Mouse (Mus musculus): ENCODE results near the gene Abhd15. TPM values are rescaled to one million over a fixed set of nuclear protein-coding genes. Genes with fewer than 3 reads are reported as not detected.

Gene Abhd15
- 0.57 and 0.75 TPM in 2 replicates for polyA plus RNA-seq (2012; rRNA removed)

DNA sequence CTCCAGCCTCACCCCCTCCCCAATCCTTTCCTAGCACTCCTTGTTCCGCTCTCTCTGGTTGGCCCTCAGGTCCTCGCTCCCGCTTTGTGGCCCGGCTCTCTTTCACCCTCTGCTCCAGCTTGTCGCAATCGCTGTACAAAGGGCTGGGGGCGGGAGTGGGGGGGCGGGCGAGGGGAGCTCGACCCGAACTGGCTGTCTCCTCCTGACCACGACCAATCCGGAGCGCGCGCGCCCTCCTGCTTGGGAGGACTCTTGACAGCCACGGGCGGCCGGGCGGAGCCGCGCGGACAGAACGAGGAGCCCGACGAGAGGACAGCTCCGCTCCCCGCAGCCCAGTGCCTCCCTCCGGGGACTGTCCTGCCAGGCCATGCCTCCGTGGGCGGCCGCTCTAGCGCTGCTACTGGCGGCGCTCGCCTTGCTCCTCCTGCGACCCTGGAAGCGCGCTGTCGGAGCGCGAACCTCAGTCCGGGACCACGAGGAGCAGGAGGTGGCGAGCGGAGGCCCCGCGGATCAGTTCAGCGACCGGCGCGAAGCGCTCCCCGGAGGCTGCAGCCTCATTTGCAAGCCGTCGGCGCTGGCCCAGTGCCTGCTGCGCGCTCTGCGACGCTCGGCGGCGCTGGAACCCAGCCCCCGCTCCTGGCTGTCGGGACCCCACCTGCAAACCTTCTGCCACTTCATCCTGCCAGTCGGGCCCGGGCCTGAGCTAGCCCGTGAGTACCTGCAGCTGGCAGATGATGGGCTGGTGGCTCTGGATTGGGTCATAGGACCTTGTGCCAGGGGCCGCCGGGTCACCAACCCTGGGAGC lies at the start of gene Abhd15:
Abhd15 (plus strand) TSS at position 290 of the 805 bp plus-strand sequence.
- TF ChIP-seq CTCF (IDR thresholded peaks at IDR 0.05; ENCODE audit: borderline replicate concordance, extremely low read depth, insufficient read depth, insufficient read length) (no peak), POLR2A (IDR thresholded peaks at IDR 0.05; ENCODE audit: borderline replicate concordance, extremely low read depth, insufficient read depth, insufficient read length, poor library complexity, severe bottlenecking) (no peak)

DNA sequence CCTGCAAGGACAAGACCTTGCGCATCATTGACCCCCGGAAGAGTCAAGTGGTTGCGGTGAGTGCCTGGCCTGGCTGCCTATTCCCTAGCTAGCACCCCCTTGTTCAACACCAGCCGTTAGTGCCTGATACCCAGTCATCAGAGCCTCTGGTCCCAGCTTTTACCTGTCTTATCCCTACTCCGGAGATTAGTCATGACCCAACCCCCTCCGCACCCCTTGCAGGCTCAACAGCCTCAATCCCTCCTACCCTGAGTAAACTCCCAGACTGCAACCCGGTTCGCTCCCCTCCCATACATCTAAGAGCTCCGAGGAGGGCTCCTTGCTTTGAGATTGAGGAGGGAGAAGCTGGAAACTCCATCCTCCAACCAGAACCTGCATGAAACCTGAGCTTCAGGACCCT lies 48.4 kb upstream of the Abhd15 start:
- TF ChIP-seq CTCF (IDR thresholded peaks at IDR 0.05; ENCODE audit: borderline replicate concordance, extremely low read depth, insufficient read depth, insufficient read length), result no peak
- no peak for TF ChIP-seq POLR2A (IDR thresholded peaks at IDR 0.05; ENCODE audit: borderline replicate concordance, extremely low read depth, insufficient read depth, insufficient read length, poor library complexity, severe bottlenecking)
- DNase-seq (ENCODE audit: low read depth), result no peak

More for the DNA sequence above, at the start of gene Abhd15:
- peak; percentile 87 for DNase-seq (ENCODE audit: low read depth)

DNA sequence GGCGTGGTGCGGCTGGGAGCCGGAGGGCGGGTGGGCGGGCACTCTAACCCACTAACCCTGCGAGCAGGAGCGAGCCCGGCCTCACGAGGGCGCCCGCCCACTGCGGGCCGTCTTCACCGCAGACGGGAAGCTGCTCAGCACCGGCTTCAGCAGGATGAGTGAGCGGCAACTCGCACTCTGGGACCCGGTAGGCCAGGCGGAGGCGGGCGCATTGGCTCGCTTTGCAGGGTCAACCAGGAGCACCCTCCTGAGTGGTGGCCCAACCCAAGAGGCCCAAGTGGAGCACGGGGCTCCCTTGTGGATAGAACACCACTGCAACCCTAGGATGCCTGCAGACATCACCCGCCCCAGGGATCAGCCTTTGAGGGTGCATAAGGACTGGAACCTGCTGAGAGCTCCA lies 47.8 kb upstream of the Abhd15 start:
- peak; percentile 51 for DNase-seq (ENCODE audit: low read depth)
- TF ChIP-seq POLR2A (IDR thresholded peaks at IDR 0.05; ENCODE audit: borderline replicate concordance, extremely low read depth, insufficient read depth, insufficient read length, poor library complexity, severe bottlenecking) (no peak), CTCF (IDR thresholded peaks at IDR 0.05; ENCODE audit: borderline replicate concordance, extremely low read depth, insufficient read depth, insufficient read length) (peak; percentile 41; the same call in 1 of the 2 replicates)

DNA sequence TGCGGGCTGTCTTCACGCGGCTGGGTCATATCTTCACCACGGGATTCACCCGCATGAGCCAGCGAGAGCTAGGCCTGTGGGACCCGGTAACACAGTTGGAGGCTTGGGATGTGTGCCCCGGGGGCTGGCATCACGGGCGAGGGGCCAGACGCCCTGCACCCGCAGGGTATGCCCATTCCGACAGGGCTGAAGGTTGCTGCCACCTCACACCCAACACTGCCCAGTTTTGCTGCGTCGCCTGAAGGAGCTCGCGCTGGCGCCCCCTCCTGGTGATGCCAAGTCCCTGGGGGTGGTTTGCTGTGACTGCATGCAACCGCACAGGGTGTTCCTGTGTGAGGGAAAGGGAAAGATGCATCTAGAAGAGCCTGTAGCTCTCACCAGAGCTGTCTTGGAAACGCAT lies 47.1 kb upstream of the Abhd15 start:
- DNase-seq (ENCODE audit: low read depth), result peak; percentile 74
- TF ChIP-seq POLR2A (IDR thresholded peaks at IDR 0.05; ENCODE audit: borderline replicate concordance, extremely low read depth, insufficient read depth, insufficient read length, poor library complexity, severe bottlenecking), result no peak
- peak; percentile 75 for TF ChIP-seq CTCF (IDR thresholded peaks at IDR 0.05; ENCODE audit: borderline replicate concordance, extremely low read depth, insufficient read depth, insufficient read length)

DNA sequence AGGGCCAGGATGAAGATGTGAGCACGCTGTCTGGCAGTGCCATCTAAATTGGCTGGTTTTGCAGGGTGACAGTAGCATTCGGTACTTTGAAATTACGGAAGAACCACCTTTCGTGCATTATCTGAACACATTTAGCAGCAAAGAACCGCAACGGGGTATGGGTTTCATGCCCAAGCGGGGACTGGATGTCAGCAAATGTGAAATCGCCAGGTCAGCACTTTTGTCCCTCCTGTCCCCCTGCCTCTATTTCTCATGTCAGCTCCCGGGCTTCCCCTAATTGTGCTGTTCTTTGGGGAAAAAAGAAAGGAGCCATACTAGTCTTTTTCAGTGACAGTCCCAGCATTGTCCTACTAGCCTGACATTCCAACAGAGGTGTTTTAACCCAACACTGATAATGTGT lies 46.5 kb upstream of the Abhd15 start:
- DNase-seq (ENCODE audit: low read depth), result no peak
- TF ChIP-seq POLR2A (IDR thresholded peaks at IDR 0.05; ENCODE audit: borderline replicate concordance, extremely low read depth, insufficient read depth, insufficient read length, poor library complexity, severe bottlenecking), result no peak
- TF ChIP-seq CTCF (IDR thresholded peaks at IDR 0.05; ENCODE audit: borderline replicate concordance, extremely low read depth, insufficient read depth, insufficient read length), result no peak

DNA sequence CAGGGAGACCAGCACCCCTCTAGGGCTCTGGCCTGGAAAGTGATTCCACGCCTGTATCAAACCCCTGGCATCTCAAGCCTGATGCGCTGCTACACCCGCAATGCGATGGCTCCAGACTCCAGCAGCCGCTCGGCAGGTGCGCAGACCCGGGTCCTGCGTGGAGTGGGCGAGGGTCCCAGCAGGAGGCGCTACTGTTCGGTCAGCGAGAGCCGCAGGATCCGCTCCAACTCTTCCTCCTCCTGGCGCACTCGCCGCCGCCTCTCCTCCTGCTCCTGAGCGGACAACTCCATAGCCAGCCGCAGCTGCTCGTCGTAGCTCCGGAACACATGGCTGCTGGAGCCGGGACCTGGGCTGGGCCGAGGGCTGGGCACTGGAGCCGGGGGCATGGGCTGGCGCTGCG lies 43.5 kb upstream of the Abhd15 start:
- TF ChIP-seq POLR2A (IDR thresholded peaks at IDR 0.05; ENCODE audit: borderline replicate concordance, extremely low read depth, insufficient read depth, insufficient read length, poor library complexity, severe bottlenecking), result no peak

DNA sequence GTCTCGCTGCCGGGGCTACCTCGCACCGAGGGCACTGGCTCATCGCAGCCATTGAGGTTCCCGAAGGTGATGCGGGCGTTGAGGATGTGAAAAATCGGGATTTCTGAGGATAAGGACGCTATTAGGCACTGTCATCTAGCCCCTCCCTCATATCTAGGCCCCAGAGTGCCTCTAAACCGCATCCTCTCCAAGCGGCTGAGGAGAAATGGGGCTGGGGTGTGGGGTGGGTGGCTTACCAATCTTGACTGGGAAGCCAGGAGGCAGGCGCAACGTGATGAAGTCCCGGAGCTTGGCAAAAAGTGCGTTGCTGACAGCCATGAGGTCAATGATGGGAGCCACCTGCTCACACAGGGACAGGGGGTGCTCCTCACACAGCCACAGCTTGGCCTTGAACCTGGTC lies 42.1 kb upstream of the Abhd15 start:
- no peak for DNase-seq (ENCODE audit: low read depth)
- TF ChIP-seq POLR2A (IDR thresholded peaks at IDR 0.05; ENCODE audit: borderline replicate concordance, extremely low read depth, insufficient read depth, insufficient read length, poor library complexity, severe bottlenecking) (no peak), CTCF (IDR thresholded peaks at IDR 0.05; ENCODE audit: borderline replicate concordance, extremely low read depth, insufficient read depth, insufficient read length) (no peak)

More for the DNA sequence above, 43.5 kb upstream of the Abhd15 start:
- no peak for DNase-seq (ENCODE audit: low read depth)

DNA sequence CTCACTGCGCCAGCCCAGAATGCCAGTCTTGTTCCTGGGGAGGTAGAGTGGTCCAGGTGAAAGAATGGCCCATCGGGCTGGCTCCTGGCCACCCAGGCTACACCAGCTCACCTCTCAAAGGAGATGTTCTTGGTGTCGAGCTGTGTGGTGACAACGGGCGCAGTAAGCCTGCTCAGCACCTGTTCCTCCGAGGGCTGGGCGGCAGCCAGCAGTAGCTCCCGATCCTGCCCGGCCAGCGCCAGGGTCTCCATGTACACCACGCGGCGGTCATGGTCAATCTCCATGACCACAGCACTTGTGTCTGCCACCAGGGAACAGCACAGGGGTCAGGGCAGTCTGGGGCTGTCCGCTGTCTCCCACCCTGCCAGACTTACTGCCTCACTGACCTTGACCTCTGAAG lies 38.7 kb upstream of the Abhd15 start:
- no peak for DNase-seq (ENCODE audit: low read depth)
- TF ChIP-seq CTCF (IDR thresholded peaks at IDR 0.05; ENCODE audit: borderline replicate concordance, extremely low read depth, insufficient read depth, insufficient read length) (no peak), POLR2A (IDR thresholded peaks at IDR 0.05; ENCODE audit: borderline replicate concordance, extremely low read depth, insufficient read depth, insufficient read length, poor library complexity, severe bottlenecking) (no peak)

DNA sequence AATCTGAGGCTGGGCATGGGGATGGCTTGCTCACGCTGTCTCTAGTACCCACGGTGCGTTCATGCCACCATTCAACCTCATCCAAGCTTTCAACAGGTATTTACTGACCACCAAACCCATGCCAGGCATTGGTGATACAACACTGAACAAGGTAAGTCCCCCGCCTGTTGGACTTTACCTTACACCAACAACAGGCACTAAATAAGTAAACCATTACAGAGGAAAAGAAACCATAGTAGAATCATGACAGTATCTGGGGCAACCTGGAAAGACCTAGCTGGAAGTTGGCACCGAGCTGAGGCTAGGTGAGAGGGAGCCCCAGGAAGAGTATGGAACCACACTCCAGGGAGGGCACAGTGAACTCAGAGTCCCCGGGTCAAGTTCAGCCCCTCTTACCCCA lies 38.0 kb upstream of the Abhd15 start:
- no peak for DNase-seq (ENCODE audit: low read depth)
- no peak for TF ChIP-seq CTCF (IDR thresholded peaks at IDR 0.05; ENCODE audit: borderline replicate concordance, extremely low read depth, insufficient read depth, insufficient read length)
- TF ChIP-seq POLR2A (IDR thresholded peaks at IDR 0.05; ENCODE audit: borderline replicate concordance, extremely low read depth, insufficient read depth, insufficient read length, poor library complexity, severe bottlenecking), result no peak

DNA sequence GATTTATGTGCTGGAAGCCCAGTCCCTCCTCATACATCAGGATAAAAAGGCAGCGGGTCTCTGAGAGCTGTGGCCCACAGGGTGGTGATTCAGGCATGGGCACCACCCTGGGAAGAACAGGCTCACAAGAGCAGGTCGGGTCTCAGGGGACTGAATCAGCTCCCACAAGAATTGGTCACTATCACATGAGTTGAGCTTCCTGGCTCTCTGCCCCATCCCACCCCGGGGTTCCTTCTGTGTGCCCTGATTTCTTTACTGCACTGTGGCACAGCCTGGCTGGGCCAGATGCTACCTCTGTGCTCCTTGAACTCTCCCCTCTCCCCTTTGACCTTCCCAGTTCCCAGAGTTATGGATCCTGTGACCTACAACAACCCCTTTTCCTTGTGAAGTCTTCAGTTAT lies 31.9 kb upstream of the Abhd15 start:
- no peak for TF ChIP-seq POLR2A (IDR thresholded peaks at IDR 0.05; ENCODE audit: borderline replicate concordance, extremely low read depth, insufficient read depth, insufficient read length, poor library complexity, severe bottlenecking)
- no peak for TF ChIP-seq CTCF (IDR thresholded peaks at IDR 0.05; ENCODE audit: borderline replicate concordance, extremely low read depth, insufficient read depth, insufficient read length)
- DNase-seq (ENCODE audit: low read depth), result no peak

DNA sequence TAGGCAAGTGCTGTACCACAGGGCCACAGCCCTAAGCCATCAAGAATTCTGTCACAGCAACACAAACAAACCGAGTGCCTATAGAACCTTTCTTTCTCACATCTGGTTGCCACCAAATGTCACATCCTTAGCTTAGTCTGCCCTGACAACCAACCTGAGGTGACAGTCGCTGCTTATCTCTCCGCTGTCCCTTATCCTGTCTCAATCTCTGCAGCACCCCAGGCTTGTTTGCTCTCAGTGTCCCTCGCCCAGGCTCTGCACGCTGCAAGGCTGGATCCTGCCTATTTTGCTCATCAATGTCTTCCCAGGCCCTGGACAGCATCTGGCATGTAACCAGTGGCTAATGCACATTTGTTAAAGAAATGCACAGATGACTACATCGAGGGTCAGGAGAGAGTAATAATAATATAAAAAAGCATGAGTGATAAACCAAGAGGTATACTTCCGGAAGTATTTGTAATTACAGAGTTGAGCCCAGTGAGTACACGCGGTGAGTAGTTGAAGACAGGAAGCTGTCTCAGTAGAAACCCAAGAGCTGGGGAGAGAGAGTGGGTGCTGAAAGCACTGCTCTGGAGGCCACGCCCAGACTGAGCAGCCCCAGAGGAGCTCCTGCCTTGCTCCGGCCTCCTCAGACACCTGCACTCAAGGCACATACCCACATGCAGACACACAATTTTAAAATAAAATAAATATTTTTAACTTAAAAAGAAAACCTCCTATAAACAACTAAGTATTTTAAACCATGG lies 31.2 kb upstream of the Abhd15 start:
- DNase-seq (ENCODE audit: low read depth), result no peak
- TF ChIP-seq POLR2A (IDR thresholded peaks at IDR 0.05; ENCODE audit: borderline replicate concordance, extremely low read depth, insufficient read depth, insufficient read length, poor library complexity, severe bottlenecking) (no peak), CTCF (IDR thresholded peaks at IDR 0.05; ENCODE audit: borderline replicate concordance, extremely low read depth, insufficient read depth, insufficient read length) (no peak)
